Mouse (Mus musculus) embryonic facial prominence, embryonic 15.5 days (tissue): ENCODE data around the gene Abcc4. TPM values are rescaled to one million over a fixed set of nuclear protein-coding genes. Genes with fewer than 3 reads are reported as not detected.
"Not testable (repeated sequence)": the region's sequence is repeated elsewhere in the genome, so short reads cannot be mapped to it uniquely, and the experiment has no call there.

Source experiments
- ATAC-seq: fragments of 200-750 bp; cut with Nextera tagmentation; 2 replicates; pipeline ENCODE4 v1.8.0; 2017; ENCODE audit warnings: low read depth, moderate TSS enrichment; ENCODE audit not compliant: insufficient number of reproducible peaks, low FRiP score, low TSS enrichment
- H3K27ac ChIP-seq: fragments of 300-500 bp; sonication (generic); replicated peaks from 2 replicates; pipeline ENCODE4 v1.5.1; 2015; ENCODE audit warnings: mild to moderate bottlenecking, inconsistent platforms
- H3K27me3 ChIP-seq: fragments of 300-500 bp; sonication (generic); 2 replicates; pipeline ENCODE4 v1.6.1; 2015; ENCODE audit warnings: inconsistent platforms
- H3K36me3 ChIP-seq: fragments of 300-500 bp; sonication (generic); 2 replicates; pipeline ENCODE4 v1.6.1; 2015; ENCODE audit warnings: mild to moderate bottlenecking, inconsistent platforms
- H3K4me1 ChIP-seq: fragments of 300-500 bp; sonication (generic); 2 replicates; pipeline ENCODE4 v1.6.1; 2015; ENCODE audit warnings: inconsistent platforms
- H3K4me2 ChIP-seq: fragments of 300-500 bp; sonication (generic); replicated peaks from 2 replicates; pipeline ENCODE4 v1.6.1; 2015; ENCODE audit warnings: mild to moderate bottlenecking, inconsistent platforms
- H3K4me3 ChIP-seq: fragments of 300-500 bp; sonication (generic); replicated peaks from 2 replicates; pipeline ENCODE4 v1.5.1; 2015; ENCODE audit warnings: mild to moderate bottlenecking, inconsistent platforms
- H3K9ac ChIP-seq: fragments of 300-500 bp; sonication (generic); 2 replicates; pipeline ENCODE4 v1.6.1; 2015; ENCODE audit warnings: inconsistent platforms
- H3K9me3 ChIP-seq: fragments of 300-500 bp; sonication (generic); replicated peaks from 2 replicates; pipeline ENCODE4 v1.6.1; 2016; ENCODE audit warnings: inconsistent platforms
- WGBS: fragments of 180-500 bp; shearing (Covaris S2); methylation state at CpG from one replicate; pipeline ENCODE4 v1.1.7; 2015; 5-methylcytosine and 5-hydroxymethylcytosine counted together
- polyA plus RNA-seq: library from polyadenylated mRNA; unstranded; fragments of >200 nt; fragmentation: Nextera tagmentation; extraction: Ambion mirVana; gene quantifications from 2 replicates; pipeline ENCODE4 v1.2.1, GENCODE M21; 2015

The Abcc4 gene
- polyA plus RNA-seq, 1 experiment from 2014 or later: 4.3 TPM

DNA sequence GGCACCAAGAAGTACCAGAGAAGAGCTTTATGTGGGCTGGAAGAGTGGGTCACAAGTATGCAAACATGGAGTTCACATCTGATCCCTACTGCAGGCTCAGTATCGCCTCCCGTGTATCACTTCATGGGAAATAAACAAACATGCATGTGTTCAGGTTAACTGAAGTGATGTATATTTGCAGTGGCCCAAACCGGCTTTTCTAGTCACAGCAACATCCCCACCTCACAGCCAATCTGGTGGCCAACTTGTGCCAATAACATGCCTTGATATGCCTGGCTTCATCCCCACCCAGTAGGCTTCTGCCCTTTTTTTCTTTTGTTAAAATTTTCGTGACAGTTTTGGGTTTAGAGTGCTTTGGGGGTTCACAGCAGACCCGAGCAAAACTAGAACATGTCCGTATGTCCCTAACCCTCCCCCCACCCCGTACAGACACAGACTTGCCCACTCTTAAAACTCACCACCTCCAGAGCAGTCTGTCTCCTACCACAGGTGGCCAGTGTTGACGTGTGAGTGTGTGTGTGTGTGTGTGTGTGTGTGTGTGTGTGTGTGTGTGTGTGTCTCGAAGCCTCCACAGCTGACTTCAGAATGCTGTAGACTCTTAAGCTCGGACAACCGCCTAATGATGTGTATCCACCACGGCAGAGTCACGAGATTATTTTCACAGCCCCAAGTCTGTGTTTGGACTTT lies 29.6 kb downstream of the Abcc4 start:
- H3K9ac ChIP-seq: no peak overlapping the region
- no peak for ATAC-seq
- H3K4me1 ChIP-seq: 0 out of 2 replicates have a peak, but pooled peaks cover 3% of the 10 kb centered on the region
- no peaks in the 10 kb centered on the region for H3K9me3 ChIP-seq
- no peak overlapping the region for H3K27ac ChIP-seq
- no peak overlapping the region for H3K4me2 ChIP-seq
- no peaks in the 10 kb centered on the region for H3K27me3 ChIP-seq
- no peaks in the 10 kb centered on the region for H3K36me3 ChIP-seq
- H3K4me3 ChIP-seq: no peak overlapping the region
- WGBS: 70% methylated on average over 12 of the region's 13 CpGs

DNA sequence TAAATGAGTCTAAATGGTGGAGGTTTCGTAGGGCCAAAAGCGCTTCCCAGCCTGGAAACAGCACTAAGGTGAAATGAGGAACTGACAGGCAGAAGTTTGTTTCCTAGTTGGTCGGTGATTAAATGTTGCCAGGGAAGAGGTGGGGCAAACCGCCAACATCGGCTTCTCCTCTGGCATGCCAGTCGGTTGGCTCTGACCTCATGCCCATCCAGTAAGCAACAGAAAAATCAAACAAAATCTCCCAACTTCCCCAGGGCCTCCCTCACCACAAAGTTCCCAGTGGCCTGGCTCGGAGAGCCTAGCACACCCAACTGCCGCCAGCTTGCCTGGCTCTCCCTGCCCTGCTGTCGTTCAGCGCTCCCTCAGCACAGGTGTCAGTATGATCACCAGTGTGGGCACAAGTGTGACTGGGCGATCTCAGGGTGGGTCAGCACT lies 31.3 kb downstream of the Abcc4 start:
- Histone ChIP-seq H3K36me3 (no peaks in the 10 kb centered on the region), H3K9me3 (no peaks in the 10 kb centered on the region), H3K4me1 (0 out of 2 replicates have a peak, but pooled peaks cover 3% of the 10 kb centered on the region), H3K27me3 (no peaks in the 10 kb centered on the region), H3K4me2 (no peak overlapping the region), H3K27ac (no peak overlapping the region), H3K9ac (no peak overlapping the region), H3K4me3 (no peak overlapping the region)
- 79% methylated on average over 11 of the region's 11 CpGs for WGBS
- ATAC-seq: no peak

DNA sequence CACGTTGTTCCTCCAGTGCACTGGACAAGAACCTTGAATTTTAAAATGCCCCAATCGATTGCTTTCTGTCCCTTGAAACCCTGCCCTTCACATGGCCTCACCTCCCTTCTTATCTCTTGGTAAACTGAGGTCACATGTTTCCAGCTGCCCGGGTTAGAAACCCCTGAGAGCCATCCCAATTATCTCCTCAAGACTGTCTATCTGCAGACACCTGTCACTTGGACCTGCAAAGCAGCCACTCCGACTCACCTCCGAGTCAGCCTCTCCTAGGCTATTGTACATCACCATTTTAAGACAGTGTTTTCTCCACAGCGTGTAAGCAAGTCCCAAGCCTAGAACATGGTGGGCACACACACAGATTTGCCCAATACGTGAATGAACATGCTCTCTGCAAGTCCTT lies 31.8 kb downstream of the Abcc4 start:
- Histone ChIP-seq H3K27ac (no peak overlapping the region), H3K9me3 (no peaks in the 10 kb centered on the region), H3K27me3 (no peaks in the 10 kb centered on the region), H3K4me1 (0 out of 2 replicates have a peak, but pooled peaks cover 3% of the 10 kb centered on the region), H3K36me3 (no peaks in the 10 kb centered on the region), H3K4me3 (no peak overlapping the region), H3K4me2 (no peak overlapping the region), H3K9ac (no peak overlapping the region)
- WGBS: 78% methylated on average over 7 of the region's 7 CpGs
- ATAC-seq: no peak

DNA sequence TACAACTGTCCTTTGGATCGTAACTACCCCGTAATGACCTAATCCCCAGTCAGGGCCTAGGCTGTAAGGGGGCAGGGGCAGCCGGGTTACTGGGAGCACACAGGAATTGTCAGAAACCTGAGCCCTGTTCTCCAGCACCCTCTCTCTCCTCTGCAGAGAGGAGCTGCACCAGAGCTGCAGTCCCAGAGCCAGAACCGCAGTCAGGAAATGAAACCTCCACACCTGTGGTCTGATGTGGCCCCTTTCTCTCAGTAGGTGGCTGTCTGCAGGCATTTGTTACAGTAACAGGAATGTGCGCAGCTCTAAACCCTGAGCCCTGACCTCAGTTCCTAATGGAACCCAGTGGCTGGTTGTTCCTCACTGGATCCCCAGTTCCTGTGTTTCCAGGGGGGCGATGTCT lies 32.5 kb downstream of the Abcc4 start:
- no peak for ATAC-seq
- Histone ChIP-seq H3K4me2 (no peak overlapping the region), H3K4me3 (no peak overlapping the region), H3K27me3 (no peaks in the 10 kb centered on the region), H3K9ac (no peak overlapping the region), H3K9me3 (no peaks in the 10 kb centered on the region), H3K27ac (no peak overlapping the region), H3K4me1 (0 out of 2 replicates have a peak, but pooled peaks cover 3% of the 10 kb centered on the region), H3K36me3 (no peaks in the 10 kb centered on the region)
- WGBS: 57% methylated on average over 6 of the region's 6 CpGs

DNA sequence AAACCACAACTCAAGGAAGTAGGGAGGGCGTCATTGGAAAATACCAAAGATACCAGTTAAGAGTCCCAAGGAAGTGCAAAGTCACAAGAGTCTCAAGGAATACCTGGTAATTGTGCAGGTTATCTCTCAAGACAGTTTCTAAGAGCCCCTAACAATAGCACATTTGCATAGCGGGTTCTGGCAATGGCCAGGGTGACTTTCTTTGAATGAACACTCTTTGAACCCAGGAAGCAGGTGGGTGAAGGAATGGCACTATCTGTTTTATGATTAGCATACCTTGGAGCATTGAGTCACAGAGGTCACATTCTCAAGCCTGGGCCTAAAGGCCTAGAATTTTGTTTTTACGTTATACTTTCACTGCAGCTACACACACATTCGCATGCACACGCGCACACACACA lies 33.1 kb downstream of the Abcc4 start:
- H3K9ac ChIP-seq, H3K36me3 ChIP-seq, ATAC-seq, H3K4me3 ChIP-seq, H3K4me2 ChIP-seq, H3K27me3 ChIP-seq, H3K9me3 ChIP-seq, H3K4me1 ChIP-seq, H3K27ac ChIP-seq: not testable (repeated sequence)
- WGBS: 94% methylated on average over 6 of the region's 6 CpGs

DNA sequence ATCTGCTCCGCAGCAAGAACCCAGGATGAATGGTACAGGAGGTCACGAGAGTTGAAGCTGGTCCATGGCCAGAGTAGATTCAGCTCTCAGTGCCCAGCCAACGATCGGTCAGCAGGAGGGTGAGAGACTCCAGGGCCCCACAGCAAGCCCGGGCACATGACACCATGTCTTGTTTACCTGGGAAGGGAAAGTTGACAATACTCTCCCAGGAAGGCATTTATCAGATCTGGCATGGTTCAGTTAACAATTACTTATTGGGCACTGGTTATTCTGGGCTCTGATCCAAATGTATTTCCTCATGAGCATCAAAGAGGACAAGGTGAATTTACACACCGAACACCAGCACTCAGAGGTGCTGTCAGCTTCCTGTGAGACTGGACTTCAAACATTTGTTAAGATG lies 38.5 kb downstream of the Abcc4 start:
- no peaks in the 10 kb centered on the region for H3K9me3 ChIP-seq
- WGBS: 74% methylated on average over 6 of the region's 6 CpGs
- H3K4me2 ChIP-seq: no peak overlapping the region
- H3K9ac ChIP-seq: no peak overlapping the region
- no peak for ATAC-seq
- H3K27ac ChIP-seq: no peak overlapping the region
- H3K4me1 ChIP-seq: no peaks in the 10 kb centered on the region
- H3K36me3 ChIP-seq: no peaks in the 10 kb centered on the region
- no peaks in the 10 kb centered on the region for H3K27me3 ChIP-seq
- H3K4me3 ChIP-seq: no peak overlapping the region

DNA sequence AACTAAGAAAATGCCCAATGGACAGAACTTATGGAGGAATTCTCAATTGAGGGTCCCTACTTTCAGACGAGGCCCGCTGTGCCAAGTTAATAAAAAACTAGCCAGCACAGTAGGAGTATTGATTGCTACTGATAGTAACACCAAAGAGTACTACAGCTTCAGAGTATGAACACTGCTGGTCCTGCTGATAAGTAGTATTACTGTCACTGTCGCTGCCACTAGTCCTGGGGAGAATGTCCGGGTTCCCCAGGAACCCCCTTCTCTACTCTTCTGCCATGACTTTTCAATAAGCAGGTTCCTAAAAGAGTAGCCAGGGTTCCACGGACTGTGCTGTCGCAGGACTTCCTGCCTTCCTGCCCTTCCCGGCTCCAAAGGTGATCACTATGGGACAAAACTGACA lies 41.4 kb downstream of the Abcc4 start:
- H3K4me2 ChIP-seq: no peak overlapping the region
- H3K36me3 ChIP-seq: no peaks in the 10 kb centered on the region
- no peak overlapping the region for H3K4me3 ChIP-seq
- no peaks in the 10 kb centered on the region for H3K9me3 ChIP-seq
- no peak for ATAC-seq
- 86% methylated on average over 7 of the region's 7 CpGs for WGBS
- H3K27ac ChIP-seq: no peak overlapping the region
- no peaks in the 10 kb centered on the region for H3K27me3 ChIP-seq
- H3K4me1 ChIP-seq: no peaks in the 10 kb centered on the region
- H3K9ac ChIP-seq: no peak overlapping the region

DNA sequence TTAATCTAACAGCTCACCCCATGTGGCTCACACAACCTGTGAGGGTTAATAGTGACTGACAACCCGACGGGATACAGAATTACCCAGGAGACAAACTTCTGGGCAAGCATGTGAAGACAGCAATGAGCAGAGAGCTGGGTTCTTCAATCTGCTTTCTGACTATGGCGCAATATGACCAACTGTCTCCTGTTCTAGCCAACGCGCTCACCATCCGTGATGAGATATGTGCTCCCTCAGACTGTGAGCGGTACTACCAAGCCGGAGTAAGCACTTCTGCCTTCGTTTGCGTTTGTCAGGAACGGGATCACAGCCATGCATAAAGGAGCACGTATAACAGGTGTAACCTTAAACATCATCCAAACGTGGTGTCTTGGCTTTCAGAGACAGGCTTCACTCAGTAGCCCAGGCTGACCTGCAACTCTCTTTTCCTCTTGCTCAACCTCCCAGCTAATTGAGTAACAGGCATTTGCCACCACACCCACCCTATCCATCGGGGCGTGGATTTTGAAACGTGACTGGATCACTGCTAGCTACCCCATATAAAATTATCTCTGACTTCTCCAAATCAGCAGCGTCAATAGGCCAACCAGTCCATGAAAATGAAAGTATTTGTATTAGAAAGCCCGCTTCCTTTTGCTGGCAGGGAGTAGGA lies 43.3 kb downstream of the Abcc4 start:
- ATAC-seq: no peak
- H3K27me3 ChIP-seq: no peaks in the 10 kb centered on the region
- H3K27ac ChIP-seq: no peak overlapping the region
- H3K9me3 ChIP-seq: no peaks in the 10 kb centered on the region
- H3K4me2 ChIP-seq: no peak overlapping the region
- H3K4me1 ChIP-seq: no peaks in the 10 kb centered on the region; the same call in 1 of the 2 replicates
- H3K9ac ChIP-seq: no peak overlapping the region
- H3K4me3 ChIP-seq: no peak overlapping the region
- 85% methylated on average over 18 of the region's 18 CpGs for WGBS
- H3K36me3 ChIP-seq: no peaks in the 10 kb centered on the region

DNA sequence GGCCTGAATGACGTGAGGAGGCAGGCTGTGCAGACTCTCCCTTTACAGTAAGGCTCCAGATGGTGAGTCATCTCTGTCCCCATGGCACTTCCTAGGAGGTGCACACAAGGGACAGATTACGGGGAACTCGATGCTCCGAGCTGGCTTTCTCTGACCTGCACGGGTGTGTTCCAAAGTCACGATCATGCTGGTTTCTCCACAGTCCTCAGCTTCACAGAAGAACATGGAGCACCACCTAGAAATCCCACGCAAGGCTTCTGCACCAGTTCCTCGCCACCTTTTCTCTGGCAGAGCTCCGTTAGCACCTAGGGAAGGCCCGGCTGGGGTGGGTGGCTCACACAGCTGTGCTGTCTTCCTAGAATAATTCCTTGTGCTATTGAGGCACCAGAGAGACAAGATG lies 43.9 kb downstream of the Abcc4 start:
- WGBS: 68% methylated on average over 10 of the region's 10 CpGs
- no peak overlapping the region for H3K27ac ChIP-seq
- H3K4me3 ChIP-seq: no peak overlapping the region
- no peak overlapping the region for H3K9ac ChIP-seq
- no peaks in the 10 kb centered on the region for H3K36me3 ChIP-seq
- no peaks in the 10 kb centered on the region for H3K9me3 ChIP-seq
- H3K27me3 ChIP-seq: no peaks in the 10 kb centered on the region
- H3K4me1 ChIP-seq: no peaks in the 10 kb centered on the region; the same call in 1 of the 2 replicates
- no peak overlapping the region for H3K4me2 ChIP-seq
- ATAC-seq: peak; percentile 37; the same call in 1 of the 2 replicates

DNA sequence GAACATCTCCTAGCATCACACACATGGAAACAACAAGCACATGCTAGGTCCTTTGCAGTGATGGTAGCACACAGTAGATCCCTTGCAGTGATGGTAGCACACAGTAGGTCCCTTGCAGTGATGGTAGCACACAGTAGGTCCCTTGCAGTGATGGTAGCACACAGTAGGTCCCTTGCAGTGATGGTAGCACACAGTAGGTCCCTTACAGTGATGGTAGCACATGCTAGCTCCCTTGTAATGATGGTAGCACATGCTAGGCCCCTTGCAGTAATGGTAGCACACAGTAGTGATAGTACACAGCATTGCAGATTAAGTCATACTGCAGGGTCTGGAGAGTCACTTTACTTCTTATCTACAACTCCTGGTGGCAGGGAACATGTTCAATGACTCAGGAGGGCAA lies 46.8 kb downstream of the Abcc4 start:
- ATAC-seq: no peak
- Histone ChIP-seq H3K9ac (no peak overlapping the region), H3K27me3 (no peaks in the 10 kb centered on the region), H3K4me3 (no peak overlapping the region), H3K4me1 (no peaks in the 10 kb centered on the region; the same call in 1 of the 2 replicates), H3K27ac (no peak overlapping the region), H3K9me3 (no peaks in the 10 kb centered on the region), H3K36me3 (no peaks in the 10 kb centered on the region), H3K4me2 (no peak overlapping the region)

DNA sequence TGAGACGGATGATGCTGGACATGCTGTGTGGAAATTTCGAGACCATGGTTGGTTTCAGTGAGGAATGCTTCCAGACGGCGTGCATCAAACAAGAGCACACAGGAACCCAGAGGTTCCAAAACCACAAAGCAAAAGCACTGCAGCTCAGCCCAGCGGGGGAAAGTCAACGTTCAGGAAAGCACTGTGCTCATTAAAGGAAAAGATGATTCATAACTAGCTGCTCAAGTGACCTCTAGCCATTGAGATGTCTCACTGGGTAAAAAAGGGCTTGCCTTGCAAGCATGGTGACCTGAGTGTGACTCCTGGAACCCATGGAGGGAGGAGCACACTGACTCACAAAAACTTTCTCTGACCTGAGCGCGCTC lies 47.7 kb downstream of the Abcc4 start:
- H3K27me3 ChIP-seq: no peaks in the 10 kb centered on the region
- H3K9ac ChIP-seq: no peak overlapping the region
- H3K27ac ChIP-seq: no peak overlapping the region
- 51% methylated on average over 8 of the region's 8 CpGs for WGBS
- no peaks in the 10 kb centered on the region for H3K9me3 ChIP-seq
- no peak overlapping the region for H3K4me2 ChIP-seq
- H3K36me3 ChIP-seq: no peaks in the 10 kb centered on the region
- H3K4me3 ChIP-seq: no peak overlapping the region
- ATAC-seq: no peak
- no peaks in the 10 kb centered on the region; the same call in 1 of the 2 replicates for H3K4me1 ChIP-seq
